Mouse (Mus musculus): ENCODE measurements at regions not wholly inside any gene's neighbourhood (a gene's known extent, or its start where the extent isn't known, plus 50 kb on each side); places are given as distances from the start of the nearest gene placed in this dataset.

DNA sequence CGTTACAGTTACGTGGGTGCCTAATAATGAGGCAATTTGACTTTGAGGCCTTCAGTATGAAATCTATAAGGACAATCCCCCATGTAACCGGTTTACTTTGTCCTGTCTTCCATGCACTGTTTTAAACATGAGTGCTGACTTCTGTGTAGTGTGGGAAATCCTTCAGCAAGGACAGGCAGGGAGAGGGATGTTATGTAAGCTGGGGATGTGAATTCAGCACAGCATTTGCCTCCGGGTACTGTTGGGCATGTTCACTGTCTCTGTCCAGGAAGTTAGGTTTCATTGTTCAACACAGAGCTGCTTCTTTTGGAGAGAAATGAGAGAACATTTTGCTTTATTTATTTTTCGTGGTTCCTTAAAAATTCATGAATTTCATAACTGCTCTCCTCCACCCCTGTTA, 322.7 kb downstream of the Rnf144a start:
- Histone ChIP-seq H3K4me3 (ENCODE audit: insufficient read depth, low read depth, low read length) (no peak overlapping the region), H3K4me1 (ENCODE audit: control insufficient read depth, insufficient read depth, low read length) (no peaks in the 10 kb centered on the region), H3K27ac (ENCODE audit: insufficient read depth, low read depth, low read length) (no peak overlapping the region)
- WGBS, result 69% methylated on average over 5 of the region's 5 CpGs
- TF ChIP-seq POLR2A (IDR thresholded peaks at IDR 0.05; ENCODE audit: insufficient read depth, low read depth, low read length) (no peak), CTCF (IDR thresholded peaks at IDR 0.05; ENCODE audit: insufficient read depth, low read depth, low read length) (no peak)

DNA sequence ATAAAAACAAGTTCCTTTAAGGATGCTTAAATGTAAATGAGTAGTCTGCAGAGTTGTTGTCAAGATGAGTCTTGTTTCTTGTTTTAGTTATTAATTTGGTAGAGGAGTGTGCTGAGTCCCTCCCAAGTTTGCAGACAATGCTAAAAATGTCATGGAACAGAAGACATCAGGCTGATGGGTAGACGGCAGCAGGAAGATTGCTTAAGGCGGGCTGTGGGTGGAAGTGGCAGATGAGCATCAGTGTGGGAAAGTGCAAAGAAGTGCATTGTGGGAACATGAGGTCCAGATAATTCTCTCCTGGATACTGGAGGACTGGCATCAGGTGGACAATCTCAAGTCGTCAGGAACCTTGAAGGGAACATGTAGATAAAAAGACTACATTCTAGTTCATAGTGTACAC, 323.2 kb downstream of the Rnf144a start:
- 82% methylated on average over 3 of the region's 3 CpGs for WGBS
- Histone ChIP-seq H3K27ac (ENCODE audit: insufficient read depth, low read depth, low read length) (no peak overlapping the region), H3K4me3 (ENCODE audit: insufficient read depth, low read depth, low read length) (no peak overlapping the region), H3K4me1 (ENCODE audit: control insufficient read depth, insufficient read depth, low read length) (no peaks in the 10 kb centered on the region)
- TF ChIP-seq CTCF (IDR thresholded peaks at IDR 0.05; ENCODE audit: insufficient read depth, low read depth, low read length), result no peak
- TF ChIP-seq POLR2A (IDR thresholded peaks at IDR 0.05; ENCODE audit: insufficient read depth, low read depth, low read length), result no peak

DNA sequence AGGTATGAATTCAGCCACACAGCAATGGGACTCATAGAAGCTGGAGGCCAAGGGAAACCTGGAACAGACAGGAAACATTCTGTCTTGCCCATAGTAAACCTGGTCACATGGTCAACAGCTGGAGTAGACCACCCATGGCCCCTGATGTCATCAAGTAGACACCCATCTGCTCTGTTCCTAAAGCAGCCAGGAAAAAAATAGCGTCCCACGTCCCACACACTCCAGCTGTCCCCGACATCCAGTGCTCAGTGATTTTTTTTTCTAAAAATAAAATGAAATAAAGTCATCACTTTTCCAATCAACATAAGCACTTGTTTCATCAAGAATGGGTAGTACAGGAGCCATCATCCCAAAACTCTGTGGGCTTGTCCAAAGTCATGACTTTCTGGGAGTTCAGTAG, 326.7 kb downstream of the Rnf144a start:
- WGBS, result 76% methylated on average over 3 of the region's 3 CpGs
- no peak overlapping the region for H3K27ac ChIP-seq (ENCODE audit: insufficient read depth, low read depth, low read length)
- H3K4me3 ChIP-seq (ENCODE audit: insufficient read depth, low read depth, low read length), result no peak overlapping the region
- no peaks in the 10 kb centered on the region for H3K4me1 ChIP-seq (ENCODE audit: control insufficient read depth, insufficient read depth, low read length)
- TF ChIP-seq POLR2A (IDR thresholded peaks at IDR 0.05; ENCODE audit: insufficient read depth, low read depth, low read length) (no peak), CTCF (IDR thresholded peaks at IDR 0.05; ENCODE audit: insufficient read depth, low read depth, low read length) (no peak)

DNA sequence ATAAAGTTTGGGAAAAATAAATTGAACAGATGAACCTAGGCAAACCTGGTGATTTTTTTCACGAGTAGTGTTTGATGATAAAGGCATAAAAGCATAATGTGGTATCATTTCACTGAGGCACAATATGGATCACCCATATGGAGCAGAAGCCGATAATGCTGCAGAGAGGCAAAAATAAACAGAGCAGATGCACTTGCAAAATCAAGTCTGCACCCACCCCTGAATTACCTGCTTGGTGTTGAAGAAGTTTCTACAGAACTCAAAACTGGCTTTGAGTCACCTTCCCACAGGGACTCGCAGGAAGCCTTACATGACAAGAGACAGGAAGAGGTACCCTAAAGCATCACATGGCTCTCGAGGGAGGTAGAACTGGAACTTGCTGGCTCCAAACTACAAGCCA, 328.1 kb downstream of the Rnf144a start:
- Histone ChIP-seq H3K4me1 (ENCODE audit: control insufficient read depth, insufficient read depth, low read length) (no peaks in the 10 kb centered on the region), H3K4me3 (ENCODE audit: insufficient read depth, low read depth, low read length) (no peak overlapping the region), H3K27ac (ENCODE audit: insufficient read depth, low read depth, low read length) (no peak overlapping the region)
- WGBS, result 90% methylated on average over 4 of the region's 4 CpGs
- TF ChIP-seq CTCF (IDR thresholded peaks at IDR 0.05; ENCODE audit: insufficient read depth, low read depth, low read length) (no peak), POLR2A (IDR thresholded peaks at IDR 0.05; ENCODE audit: insufficient read depth, low read depth, low read length) (no peak)

DNA sequence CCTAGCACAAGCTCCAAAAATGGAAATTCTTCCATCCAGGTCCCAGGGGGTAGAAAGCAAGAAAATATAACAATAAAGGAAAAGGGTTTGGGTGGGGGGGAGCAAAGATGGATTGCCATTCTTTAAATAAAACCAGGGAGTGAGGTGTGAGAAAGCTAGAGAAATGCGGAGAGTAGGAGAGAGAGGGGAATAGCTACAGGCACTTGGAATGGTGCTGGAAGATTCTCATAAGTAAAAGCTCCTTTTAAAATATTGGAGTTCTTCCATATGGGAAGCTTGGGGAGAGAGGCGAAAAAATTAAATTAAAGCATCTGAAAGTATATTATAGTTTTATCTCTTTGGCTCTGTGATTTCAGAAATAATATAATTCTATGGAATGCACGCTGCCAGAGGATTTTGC, 328.6 kb downstream of the Rnf144a start:
- Histone ChIP-seq H3K4me1 (ENCODE audit: control insufficient read depth, insufficient read depth, low read length) (no peaks in the 10 kb centered on the region), H3K4me3 (ENCODE audit: insufficient read depth, low read depth, low read length) (no peak overlapping the region), H3K27ac (ENCODE audit: insufficient read depth, low read depth, low read length) (no peak overlapping the region)
- TF ChIP-seq CTCF (IDR thresholded peaks at IDR 0.05; ENCODE audit: insufficient read depth, low read depth, low read length) (no peak), POLR2A (IDR thresholded peaks at IDR 0.05; ENCODE audit: insufficient read depth, low read depth, low read length) (no peak)
- 94% methylated on average over 3 of the region's 3 CpGs for WGBS

DNA sequence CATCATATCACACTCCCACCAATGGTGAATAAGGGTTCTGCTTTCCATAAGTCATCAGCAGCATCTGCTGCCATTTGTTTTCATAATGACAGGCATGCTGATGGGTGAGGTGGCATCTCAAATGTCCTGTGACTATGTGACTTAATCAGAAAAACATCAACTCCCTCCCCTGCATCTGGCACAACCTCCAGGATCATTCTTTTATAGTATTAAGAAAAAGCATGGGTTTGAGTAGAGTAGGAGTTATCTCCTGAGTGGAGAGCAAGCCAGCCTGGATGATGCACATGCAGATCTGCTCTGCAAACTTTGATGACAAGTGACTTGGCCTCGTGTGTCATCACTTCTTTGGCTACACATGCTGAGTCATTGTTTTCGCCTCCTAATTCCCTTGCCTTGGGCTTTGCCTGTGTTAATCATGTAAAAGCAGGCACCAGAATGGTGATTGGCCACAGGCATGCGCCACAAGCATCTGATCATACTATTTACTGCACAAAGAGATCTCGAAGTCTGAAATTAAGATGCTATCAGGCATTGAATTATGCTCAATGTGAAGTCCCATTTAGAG, 335.9 kb downstream of the Rnf144a start:
- Histone ChIP-seq H3K4me3 (ENCODE audit: insufficient read depth, low read depth, low read length) (no peak overlapping the region), H3K27ac (ENCODE audit: insufficient read depth, low read depth, low read length) (no peak overlapping the region), H3K4me1 (ENCODE audit: control insufficient read depth, insufficient read depth, low read length) (no peaks in the 10 kb centered on the region)
- no peak for TF ChIP-seq CTCF (IDR thresholded peaks at IDR 0.05; ENCODE audit: insufficient read depth, low read depth, low read length)
- no peak for TF ChIP-seq POLR2A (IDR thresholded peaks at IDR 0.05; ENCODE audit: insufficient read depth, low read depth, low read length)
- WGBS, result 70% methylated on average over 4 of the region's 4 CpGs

DNA sequence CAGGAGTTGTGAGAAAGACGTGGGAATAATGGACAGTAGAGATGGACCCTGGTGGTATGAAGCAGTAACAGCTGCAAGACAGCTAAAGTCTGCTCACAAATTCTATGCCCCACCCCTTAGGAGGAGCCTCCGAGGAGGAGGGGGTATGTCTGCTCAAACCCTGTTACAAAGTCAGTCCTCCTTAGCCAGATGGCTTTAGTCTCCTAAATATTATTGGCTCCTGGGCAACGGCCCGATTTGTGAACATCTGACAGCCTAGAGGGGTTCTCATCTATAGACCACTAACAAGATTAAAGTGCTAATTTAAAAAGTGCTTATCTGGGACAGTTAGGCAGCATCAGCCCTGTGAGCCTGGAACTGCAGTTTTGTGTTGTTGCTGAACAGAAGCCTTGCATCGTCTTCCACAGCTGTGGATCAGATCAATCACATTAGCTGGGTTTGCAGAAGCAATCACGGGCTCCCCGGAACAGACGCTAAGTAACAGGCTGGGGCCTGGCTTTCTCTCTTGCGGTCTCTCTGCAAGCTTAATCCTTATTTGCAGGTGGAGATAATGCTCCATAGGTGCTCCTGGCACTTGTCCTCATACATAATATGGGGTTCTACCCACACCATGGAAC, 339.3 kb downstream of the Rnf144a start:
- H3K4me3 ChIP-seq (ENCODE audit: insufficient read depth, low read depth, low read length), result no peak overlapping the region
- no peaks in the 10 kb centered on the region for H3K4me1 ChIP-seq (ENCODE audit: control insufficient read depth, insufficient read depth, low read length)
- no peak for TF ChIP-seq POLR2A (IDR thresholded peaks at IDR 0.05; ENCODE audit: insufficient read depth, low read depth, low read length)
- no peak overlapping the region for H3K27ac ChIP-seq (ENCODE audit: insufficient read depth, low read depth, low read length)
- WGBS, result 65% methylated on average over 9 of the region's 9 CpGs

DNA sequence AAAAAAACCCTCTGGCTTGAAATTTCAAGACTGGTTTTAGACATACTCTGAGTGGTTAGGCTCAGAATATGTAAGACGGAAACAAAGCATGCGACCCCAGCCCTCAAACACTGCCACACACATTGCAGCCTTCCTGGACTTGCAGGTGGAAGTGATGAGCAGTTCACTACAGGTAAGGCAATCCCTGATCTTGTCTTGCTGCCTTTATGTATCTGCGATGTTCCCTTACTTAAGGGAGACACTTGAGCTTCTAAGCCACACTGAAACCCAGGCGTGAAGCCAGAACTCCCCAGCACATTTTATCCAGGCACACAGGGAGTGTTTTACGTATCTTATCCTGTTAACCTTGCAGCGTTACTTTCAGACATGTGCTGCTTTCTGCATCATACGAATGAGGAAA, 342.9 kb downstream of the Rnf144a start:
- no peak for TF ChIP-seq POLR2A (IDR thresholded peaks at IDR 0.05; ENCODE audit: insufficient read depth, low read depth, low read length)
- no peak for TF ChIP-seq CTCF (IDR thresholded peaks at IDR 0.05; ENCODE audit: insufficient read depth, low read depth, low read length)
- WGBS, result 88% methylated on average over 7 of the region's 7 CpGs
- Histone ChIP-seq H3K27ac (ENCODE audit: insufficient read depth, low read depth, low read length) (no peak overlapping the region), H3K4me1 (ENCODE audit: control insufficient read depth, insufficient read depth, low read length) (peaks cover 9% of the 10 kb centered on the region), H3K4me3 (ENCODE audit: insufficient read depth, low read depth, low read length) (no peak overlapping the region)

DNA sequence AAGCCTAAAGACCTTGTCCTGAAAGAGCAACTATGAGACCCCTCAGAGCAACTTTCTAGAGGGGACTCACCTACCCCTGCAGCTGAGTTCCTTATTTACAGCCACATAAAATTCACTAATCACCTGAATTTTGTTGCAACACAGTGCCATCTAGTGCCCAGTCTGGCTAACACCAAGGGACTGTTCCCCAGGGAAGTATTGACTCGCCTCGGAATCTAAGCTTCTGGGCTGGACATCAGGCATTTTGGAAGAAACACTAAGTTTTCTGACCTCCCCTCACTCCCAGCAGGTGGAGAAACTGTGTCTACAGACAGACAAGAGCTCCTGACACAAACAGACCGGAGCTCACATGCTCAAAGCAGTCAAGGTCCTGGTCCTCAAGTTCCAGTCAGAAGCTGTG, 343.4 kb downstream of the Rnf144a start:
- TF ChIP-seq POLR2A (IDR thresholded peaks at IDR 0.05; ENCODE audit: insufficient read depth, low read depth, low read length) (no peak), CTCF (IDR thresholded peaks at IDR 0.05; ENCODE audit: insufficient read depth, low read depth, low read length) (no peak)
- no peak overlapping the region for H3K27ac ChIP-seq (ENCODE audit: insufficient read depth, low read depth, low read length)
- 10% methylated on average over 3 of the region's 3 CpGs for WGBS

DNA sequence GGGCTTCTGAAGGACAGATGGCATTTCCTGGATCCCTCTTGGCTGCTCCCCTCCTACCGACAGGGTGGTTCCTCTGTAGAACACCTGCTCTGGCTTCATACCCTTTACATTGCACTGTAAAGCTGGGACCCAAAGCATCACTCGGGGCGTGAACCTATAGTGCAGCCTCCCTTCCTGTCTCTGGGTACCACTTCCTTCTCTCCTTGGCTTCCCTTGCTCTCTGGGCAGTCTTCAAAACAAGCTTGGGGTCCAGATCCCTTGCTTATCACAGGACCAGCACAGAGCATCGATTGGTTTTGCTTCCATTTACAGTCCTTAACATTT, 346.4 kb downstream of the Rnf144a start:
- H3K27ac ChIP-seq (ENCODE audit: insufficient read depth, low read depth, low read length), result no peak overlapping the region
- peaks cover 9% of the 10 kb centered on the region for H3K4me1 ChIP-seq (ENCODE audit: control insufficient read depth, insufficient read depth, low read length)
- TF ChIP-seq POLR2A (IDR thresholded peaks at IDR 0.05; ENCODE audit: insufficient read depth, low read depth, low read length), result no peak
- no peak for TF ChIP-seq CTCF (IDR thresholded peaks at IDR 0.05; ENCODE audit: insufficient read depth, low read depth, low read length)
- whole genome bisulfite sequencing, result 65% methylated on average over 4 of the region's 4 CpGs
- H3K4me3 ChIP-seq (ENCODE audit: insufficient read depth, low read depth, low read length), result no peak overlapping the region

More for the DNA sequence above, 343.4 kb downstream of the Rnf144a start:
- no peak overlapping the region for H3K4me3 ChIP-seq (ENCODE audit: insufficient read depth, low read depth, low read length)
- peaks cover 9% of the 10 kb centered on the region for H3K4me1 ChIP-seq (ENCODE audit: control insufficient read depth, insufficient read depth, low read length)
